Mouse (Mus musculus) spleen, adult 12 weeks (tissue): ENCODE data around the gene Luzp1.

ENCODE experiments used
- DNase-seq: peaks from one replicate; pipeline ENCODE4 v3.0.0; 2022; ENCODE audit warnings: low spot score

The Luzp1 gene

DNA sequence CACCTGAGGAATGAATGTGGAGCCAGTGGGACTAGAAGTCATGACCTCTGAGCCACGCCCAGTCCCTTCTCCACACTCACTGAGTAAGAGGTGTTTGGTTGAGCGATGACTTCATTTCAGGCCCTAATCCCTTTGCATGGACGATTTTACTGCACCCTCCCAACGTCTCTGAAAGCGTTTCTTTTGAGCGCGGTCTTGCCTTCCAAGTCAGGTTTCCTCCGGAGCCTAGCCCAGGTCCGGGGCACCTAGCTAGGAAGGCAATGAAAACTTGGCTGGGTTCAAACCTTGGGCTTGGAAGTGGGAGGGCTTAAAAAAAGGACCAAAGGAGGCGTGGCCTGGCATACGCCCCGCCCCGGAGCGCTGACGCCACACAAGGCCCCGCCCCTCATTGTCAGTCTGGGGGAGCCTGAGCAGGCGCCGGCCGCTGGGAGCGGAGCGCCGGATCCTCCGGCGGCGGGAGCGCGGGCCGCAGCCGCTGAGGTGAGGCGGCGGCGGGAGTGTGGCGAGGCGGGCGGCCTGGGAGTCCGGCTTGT is at the start of gene Luzp1:
Luzp1 (plus strand) TSS at position 391 of the 533 bp plus-strand sequence.
- peak; percentile 76 for DNase-seq

DNA sequence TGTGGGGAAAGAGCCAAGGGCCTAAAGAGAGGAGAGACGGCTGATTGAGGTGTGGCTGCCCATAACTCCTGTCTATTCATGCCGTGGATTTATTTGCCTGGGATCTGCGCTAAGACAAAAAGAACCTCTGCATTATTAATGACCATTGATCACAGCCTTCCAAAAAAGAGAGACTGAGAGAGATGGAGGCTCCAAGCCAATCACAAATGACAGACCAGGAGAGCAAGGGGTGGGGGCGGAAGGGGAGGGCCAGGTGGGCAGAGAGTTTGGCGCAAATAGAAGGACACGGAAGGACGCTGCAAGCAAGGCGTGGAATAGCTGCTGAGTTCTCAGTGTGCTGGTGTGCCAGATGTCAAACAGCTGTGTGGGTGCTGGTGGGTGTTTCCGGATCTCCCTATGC is 46.3 kb upstream of the Luzp1 start, which contains the start of gene Htr1d:
Htr1d (plus strand) TSS at position 301 of the 400 bp plus-strand sequence.
- DNase-seq, result no peak

DNA sequence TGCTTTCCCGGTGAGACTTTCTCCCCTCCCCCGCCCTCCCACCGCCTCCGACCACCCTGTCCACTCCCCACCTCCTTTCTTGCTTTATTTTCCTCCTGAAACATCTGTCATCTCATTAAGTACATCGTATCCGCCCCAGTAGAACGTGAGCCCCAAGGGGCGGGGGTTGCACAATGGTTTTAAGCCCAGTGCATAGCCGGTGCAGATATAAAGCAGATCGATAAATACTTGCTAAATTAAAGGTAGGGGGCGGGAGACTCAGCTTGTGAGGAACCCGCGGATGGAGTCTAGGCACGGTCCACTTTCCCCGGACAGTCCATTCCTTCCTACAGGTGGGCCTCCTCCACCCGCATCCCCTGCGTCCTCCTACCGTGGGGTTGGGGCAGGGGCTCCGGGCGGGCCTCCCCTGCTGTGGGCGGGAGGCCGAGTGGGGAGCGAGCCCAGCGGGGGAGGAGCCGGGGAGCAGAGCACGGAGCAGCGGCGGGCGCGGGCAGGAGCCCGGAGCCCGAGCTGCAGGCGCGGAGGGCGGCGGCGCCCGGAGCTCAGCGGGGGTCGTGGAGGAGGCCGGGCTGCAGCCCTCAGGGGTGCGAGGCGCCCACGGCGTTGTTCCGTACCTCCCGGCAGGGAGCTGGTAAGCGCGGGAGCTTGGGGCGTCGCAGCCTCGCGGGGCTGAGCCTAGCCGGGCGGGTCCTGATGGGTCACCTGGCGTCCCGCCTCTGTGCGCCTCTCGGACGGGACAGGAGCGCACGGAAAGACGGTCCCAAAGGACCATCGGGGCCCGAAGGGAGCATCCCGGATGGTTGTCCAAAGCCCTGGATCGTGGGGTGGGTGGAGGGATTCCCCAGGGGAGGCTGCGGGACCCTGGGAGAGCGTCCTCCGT is 45.2 kb upstream of the Luzp1 start:
- no peak for DNase-seq

DNA sequence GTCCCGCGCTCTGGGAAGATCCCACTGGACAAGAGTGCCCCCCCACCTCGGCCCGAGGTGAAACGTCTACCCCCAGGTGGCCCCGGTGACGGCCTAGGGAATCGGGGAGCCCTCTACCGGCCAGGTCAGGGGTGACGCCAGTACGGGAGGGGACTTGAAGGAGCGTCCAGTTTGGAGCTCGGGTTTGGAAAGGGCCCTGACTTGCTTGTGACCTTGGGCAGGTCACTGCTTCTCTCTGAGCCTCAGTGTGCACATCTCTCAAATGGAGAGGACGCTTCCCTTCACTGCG is 44.6 kb upstream of the Luzp1 start:
- no peak for DNase-seq

DNA sequence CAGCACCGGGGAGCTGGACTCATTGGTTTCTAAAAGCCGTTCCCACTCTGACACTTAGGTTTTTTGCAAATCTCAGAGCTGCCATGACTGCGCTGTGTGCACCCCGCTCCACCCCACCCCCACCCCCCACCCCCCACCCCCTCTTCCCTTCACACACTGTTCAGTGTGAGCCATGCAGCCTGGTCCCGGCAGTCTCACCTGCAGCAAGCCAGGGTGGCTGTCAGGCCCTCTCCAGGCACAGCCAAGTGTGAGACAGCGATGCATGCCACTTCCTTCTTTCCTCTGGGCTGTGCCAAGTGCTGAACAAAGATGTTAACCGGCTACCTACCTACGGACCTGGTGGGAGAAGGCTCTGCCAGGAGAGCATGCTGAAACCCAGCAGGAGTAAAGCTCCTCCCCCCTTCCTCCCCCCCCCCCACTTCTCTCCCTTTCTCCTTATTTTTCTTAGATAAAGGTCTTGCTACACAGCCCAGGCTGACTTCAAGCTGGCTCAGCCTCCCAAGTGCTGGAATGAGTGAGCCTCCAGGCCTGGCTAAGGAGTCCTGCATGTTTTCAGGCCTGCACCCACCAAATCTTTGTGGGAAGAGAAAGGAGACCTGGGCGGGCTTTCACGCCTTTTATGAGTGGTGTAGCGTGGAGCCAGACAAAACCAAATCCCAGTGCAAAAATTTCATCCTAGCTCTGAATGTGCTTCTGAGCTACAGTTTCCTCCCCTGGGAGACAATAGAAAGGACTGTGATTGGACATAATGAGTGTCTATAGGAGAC is 38.8 kb upstream of the Luzp1 start:
- no peak for DNase-seq

DNA sequence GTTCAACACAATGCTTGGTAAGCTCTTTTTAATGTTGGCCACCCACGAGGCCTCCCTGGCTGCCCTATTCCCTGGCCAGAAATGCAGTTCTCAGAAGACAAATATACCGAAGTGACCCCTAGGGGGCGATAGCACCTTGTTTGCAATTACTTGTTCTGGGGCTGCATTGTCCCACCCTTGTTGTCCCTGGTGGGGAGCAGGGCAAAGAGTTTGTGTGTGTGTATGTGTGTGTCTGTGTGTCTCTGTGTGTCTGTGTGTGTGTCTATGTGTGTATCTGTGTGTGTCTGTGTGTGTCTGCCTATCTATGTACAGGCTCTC is 38.2 kb upstream of the Luzp1 start:
- peak; percentile 14 for DNase-seq

DNA sequence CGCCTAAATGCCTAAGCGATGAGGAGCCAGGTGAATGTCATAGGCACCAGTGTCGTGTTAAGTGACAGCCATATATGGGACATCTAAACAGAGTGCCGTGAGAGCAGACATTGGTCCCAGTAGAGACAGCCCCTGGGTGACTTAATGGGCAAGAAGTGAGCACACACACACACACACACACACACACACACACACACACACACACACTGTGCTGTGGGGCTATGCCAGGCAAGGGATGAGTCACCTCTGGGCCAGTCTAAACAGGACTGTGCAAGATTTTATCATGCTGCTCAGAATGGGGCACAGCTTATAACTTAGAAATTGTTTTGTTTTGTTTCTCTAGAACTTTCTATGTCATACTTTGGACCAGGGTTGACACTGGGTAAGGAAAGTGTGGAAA is 35.5 kb upstream of the Luzp1 start:
- DNase-seq, result no peak

DNA sequence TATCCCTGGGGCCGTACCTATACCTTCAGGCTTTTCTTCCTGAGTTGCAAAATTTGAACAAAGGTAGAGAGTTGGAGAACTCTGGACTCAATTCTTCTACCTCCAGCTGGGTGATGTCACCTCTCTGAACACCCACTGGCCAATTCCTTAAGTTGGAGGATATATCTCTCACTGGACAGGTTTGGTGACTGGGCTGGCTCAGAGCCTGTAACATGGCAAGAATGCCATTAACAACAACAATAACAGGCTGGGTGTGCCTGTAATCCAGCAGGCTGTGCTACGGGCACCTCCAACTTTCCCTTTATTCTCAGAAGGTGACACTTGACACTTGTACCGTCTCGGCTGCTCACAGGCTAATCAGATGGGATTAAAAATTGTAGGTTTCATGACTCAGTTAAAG is 30.5 kb upstream of the Luzp1 start:
- DNase-seq, result no peak

DNA sequence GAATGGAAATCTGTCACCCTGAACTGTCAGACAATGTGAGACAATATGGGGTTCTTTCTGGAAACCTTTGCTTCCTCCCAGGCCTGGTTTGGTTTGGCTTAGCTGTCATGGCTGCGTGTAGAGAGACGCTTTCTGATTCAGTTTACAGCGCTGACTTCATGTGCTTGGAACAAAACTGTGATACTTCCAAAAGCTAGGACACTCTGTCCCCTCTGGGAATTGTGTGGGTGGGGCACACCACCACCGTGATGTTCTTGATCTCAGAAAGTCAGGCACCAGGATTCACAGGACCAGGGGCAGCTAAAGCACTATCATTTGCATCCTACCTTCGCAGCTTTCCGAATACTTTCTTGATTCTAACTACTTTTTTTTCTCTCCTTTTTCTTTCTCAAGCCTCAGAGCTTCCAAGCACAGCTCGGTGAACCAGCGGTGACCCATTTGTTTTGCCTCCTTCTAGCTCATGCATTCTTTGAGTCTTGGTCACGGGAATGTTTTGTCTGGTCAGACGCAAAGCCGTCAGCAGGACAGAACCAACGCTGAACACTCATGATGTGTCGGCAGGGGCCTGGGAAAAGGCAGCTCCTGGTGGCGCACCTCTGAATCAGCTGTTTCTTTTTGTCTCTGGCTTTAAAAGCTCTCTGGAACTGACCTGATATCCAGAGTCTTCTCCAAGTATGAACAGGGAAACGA is 28.1 kb upstream of the Luzp1 start:
- DNase-seq, result no peak

DNA sequence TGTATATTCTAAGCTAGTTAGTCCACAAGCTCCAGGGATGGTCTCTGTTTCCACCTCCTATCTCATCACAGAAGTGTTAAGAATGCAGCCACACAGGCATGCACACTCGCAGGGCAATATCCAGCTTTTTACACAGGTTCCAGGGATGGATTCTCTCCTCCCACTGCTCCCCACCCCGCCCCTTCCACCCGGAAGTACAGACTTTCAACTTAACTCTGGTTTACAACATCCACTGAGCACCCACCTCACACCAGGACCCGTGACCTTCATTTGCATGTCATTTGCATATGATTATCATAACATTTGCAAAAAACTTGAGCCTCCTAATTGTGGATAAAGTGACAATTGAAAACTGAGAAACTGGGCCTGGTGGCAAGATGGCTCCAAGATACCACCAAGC is 25.0 kb upstream of the Luzp1 start:
- DNase-seq, result no peak

DNA sequence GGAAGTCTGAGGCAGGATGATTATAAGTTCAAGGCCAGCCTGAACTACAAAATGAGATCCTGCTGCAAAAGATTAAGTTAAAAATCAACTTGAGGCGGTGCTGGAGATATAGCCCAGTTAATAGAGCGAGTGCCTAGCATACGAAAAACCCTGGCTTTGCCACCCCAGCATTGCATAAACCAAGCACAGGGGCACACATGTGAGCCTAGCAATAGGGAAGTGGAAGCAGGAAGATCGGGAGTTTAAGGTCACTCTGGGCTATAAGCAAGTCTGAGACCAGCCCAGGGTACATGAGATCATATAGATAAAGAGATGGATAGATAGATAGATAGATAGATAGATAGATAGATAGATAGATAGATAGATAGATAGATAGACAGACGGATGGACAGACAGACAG is 19.8 kb upstream of the Luzp1 start:
- no peak for DNase-seq

DNA sequence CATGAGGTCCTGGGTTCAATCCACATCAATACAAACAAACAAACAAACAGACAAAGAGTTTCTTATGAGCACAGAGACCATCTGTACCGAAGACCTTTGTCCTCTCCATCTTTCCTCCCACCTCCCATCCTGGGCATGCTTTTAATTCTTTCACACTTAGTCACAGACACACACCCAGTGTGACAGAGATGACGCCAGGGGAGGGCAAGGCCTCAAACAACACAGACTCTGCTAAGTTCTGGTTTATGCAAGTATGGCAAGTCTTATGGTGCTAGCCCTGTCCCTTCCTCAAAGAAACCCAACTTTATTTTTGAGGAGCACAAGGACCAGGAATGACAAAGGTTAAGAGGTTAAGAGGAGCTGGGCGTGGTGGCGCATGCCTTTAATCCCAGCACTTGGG is 19.3 kb upstream of the Luzp1 start:
- no peak for DNase-seq

DNA sequence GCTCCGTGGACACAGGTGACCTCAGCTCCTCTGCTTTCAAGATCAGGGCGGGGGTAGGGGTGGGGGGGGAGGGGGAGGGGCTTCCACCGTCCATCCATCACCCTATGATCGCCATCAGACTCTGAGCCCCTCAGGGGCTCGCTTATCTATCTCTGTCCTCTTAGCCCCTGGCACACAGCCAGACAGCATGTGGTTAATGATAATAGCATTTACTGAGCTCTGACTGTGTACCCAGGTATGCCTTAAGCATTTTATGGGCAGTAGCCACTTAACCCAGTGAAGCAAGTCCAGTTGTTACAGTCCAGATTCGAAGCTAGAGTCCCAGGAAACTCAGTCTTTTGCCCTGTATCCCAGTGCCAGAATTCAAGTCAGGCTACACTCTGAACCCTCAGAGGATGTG is 18.0 kb upstream of the Luzp1 start:
- DNase-seq, result no peak

DNA sequence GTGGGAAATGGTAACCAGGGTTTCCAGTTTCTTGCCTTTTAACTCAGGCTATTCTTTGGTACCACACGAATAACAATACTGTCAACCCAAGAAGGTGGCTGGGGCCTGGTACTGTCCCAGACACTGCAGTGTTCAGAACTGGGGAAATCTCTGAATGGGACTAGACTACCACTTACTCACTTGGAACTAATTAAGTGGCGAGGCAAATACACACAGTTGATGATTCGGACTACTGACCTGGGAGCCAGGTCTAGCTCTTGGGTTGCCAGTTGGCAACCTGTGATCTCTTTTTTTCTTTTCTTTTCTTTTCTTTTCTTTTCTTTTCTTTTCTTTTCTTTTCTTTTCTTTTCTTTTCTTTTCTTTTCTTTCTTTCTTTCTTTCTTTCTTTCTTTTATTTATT is 17.3 kb upstream of the Luzp1 start:
- DNase-seq, result no peak

DNA sequence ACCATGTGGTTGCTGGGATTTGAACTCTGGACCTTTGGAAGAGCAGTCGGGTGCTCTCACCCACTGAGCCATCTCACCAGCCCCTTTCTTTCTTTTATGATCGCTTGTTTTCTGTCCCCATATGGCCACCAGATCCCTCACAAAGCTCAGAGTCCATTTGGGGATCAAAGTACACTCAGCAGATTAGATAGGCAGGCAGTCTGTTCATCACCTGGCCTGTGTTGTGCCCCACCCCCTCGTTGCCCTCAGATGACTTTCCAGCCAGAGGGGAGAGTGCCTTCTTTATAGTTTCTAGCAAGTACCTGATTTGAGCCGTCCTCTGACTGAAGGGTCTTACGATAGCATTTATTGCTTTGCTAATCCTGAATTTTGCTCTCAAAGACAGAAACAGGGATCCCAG is 16.8 kb upstream of the Luzp1 start:
- no peak for DNase-seq

DNA sequence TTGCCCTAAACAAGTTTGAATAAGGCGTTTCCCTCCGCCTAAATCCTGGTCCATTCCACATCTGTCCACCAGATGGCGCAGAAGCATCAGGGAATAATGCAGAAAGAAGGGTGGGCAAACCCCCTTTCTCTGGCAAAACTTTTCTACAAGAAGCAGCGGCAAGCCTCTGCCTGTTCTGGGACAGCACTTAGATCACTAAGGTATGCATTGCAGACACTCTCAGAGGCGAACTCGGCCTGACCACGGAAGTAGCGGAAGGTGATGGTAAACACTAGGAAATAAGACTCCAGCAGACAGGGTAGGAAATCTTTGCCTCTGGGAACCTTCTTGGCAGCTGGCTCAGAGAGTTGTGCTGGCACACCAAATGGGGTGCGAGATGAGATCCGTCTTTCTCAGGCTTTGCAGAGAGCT is 14.7 kb upstream of the Luzp1 start:
- DNase-seq, result peak; percentile 29

DNA sequence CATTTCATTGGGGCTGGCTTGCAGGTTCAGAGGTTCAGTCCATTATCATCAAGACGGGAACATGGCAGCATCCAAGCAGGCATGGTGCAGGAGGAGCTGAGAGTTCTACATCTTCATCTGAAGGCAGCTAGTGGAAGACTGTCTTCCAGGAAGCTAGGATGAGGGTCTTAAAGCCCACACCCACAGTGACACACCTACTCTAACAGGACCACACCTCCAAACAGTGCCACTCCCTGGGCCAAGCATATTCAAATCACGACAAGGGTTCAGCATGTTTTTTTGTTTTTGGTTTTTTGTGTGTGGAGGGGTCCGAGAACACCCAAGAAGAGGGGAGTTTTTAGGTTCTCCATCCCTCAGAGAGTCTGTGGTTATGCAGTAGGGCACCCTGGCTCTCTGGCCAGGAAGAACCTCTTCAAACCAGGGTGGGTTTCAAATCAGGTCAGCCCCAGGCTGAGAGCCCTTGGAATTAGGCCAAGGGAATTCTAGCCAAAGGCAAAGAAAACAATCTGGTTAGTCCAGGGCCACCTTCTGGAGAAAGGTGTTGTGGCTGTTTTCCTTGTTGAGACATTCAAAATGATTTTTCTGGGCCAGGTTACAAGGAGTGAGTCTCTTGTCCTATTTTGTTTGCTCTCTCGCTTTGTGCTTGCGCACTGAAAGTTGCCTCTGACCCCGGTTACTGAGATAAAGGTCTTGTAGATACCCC is 12.9 kb upstream of the Luzp1 start:
- no peak for DNase-seq

DNA sequence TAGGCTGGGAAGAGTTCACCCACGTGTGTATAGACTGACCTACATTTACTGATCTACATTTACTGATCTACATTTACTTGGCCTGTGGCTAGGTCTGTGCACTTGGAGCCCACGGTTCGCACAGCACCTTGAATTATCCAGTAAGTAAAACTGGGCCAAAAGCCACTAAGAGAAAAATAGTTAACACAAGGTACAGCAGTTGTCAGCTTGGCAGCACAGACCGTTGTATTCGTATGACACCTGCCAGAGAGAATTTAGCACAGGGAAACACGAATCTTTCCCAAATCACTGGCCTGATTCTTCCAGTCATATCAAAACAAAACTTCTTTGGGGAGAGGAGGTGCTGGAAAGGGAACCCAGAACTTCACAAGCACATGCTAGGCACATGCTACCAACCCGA is 11.3 kb upstream of the Luzp1 start:
- DNase-seq, result no peak

DNA sequence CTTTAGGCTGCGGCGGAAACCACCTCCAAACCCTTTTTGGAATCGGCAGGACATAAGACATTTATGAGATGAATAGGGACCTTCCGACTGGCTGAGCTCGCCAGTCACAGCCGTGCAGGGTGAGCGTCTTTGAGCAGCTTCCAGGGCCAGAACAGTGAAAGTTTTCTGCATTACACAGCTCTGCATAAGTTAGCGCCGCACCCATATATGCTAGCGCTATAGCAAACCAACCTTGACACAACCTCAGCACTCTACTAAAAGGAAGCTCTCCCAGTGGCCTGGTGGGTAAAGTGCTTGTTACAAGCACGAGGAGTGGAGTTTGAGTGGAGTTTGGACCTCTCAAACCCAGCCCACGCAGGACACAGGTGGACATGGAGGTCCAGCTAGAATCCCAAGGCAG is 10.4 kb upstream of the Luzp1 start:
- DNase-seq, result no peak

DNA sequence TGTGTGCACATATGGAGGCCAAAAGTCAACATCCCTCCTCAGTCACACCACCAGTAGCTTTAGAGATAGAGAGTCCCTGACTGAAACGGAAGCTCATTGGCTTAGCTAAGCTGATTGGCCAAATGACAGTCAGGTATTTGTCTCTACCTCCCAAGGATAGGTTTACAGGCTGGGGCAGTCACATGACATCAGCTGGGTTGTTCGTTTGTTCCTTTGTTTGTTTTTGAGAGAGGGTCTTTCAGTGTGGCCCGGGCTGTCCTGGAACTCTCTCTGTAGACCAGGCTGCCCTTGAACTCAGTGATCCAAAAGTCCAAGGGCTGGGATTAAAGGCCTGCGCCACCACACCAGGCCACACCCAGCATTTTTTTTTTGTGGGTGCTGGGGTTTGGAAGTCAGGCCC is 8.4 kb upstream of the Luzp1 start:
- DNase-seq, result no peak

DNA sequence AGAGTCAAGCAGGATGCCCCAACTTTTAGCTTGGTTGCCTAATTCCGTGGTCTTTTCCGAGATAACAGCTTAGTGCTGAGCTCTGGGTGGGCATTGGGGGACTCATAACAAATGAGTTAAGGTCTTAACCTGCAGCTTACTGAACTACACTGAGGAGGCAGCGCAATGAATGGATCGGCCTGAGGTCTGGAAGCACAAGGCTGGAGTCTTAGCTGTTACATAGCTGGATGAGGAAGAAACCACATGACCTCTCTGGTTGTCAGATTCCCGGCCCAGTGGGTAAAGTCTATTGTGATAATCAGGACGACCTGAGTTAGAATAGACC is 7.8 kb upstream of the Luzp1 start:
- no peak for DNase-seq

DNA sequence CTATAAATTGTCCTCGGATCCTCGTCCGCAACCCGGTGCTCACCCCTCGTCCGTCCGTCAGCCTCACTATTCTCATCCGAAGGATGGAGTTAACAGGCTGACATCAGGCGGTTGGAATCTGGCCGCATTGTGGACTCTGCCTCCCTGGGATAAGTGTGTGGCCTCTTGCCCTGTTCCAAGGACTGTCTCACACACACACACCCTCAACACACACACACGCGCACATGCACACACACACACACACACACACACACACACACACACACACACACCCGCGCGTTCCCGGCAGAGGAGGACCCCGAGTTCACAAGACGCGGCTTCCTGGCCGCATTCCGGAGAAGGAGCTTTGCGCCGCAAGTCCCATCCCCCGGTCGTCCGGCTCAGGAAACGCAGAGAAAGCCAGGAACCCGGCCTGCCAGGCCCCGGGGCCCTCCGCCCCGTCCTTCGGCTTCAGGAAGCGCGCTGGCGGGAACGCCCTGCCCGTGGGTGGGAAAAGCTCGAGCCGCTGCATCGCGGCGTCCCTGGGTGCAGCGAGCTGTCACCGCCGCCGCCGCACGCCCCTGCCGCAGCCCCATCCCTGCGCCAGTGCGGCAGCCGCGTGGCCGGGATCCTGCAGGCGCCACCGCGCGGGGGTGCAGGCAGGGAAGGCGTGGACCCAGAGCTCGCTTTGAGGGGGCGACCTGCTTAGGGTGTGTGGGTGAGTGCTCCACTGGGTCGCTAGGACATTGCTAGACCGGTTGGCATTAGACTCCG is 7.3 kb upstream of the Luzp1 start, which contains the start of gene 6030445D17Rik:
6030445D17Rik (plus strand) TSS at position 165 of the 753 bp plus-strand sequence.
- peak; percentile 17 for DNase-seq
